Mouse (Mus musculus) stomach, postnatal 0 days (tissue): Measurements from ENCODE around the gene Ahsa2.

ENCODE experiments used
- CTCF ChIP-seq: IDR thresholded peaks from 2 replicates; pipeline ENCODE4 v1.5.1; 2016; ENCODE audit warnings: antibody characterized with exemption, low read depth, mild to moderate bottlenecking, moderate library complexity
- EP300 ChIP-seq: optimal IDR thresholded peaks from 2 replicates; pipeline ENCODE3; 2016; ENCODE audit warnings: antibody characterized with exemption

- TF ChIP-seq EP300 (no peak), CTCF (no peak)
Observed at GRCm38 (mm10) chr11:23489955-23490354, 7.9 kb downstream of the Ahsa2 start.
